Mouse (Mus musculus) embryo, embryonic 10.5 days (tissue): ENCODE data around the gene 1110065P20Rik.

Experiments
- DNase-seq: peaks from one replicate; pipeline ENCODE4 v3.0.0-alpha.2; 2015; ENCODE audit warnings: low spot score

The 1110065P20Rik gene

DNA sequence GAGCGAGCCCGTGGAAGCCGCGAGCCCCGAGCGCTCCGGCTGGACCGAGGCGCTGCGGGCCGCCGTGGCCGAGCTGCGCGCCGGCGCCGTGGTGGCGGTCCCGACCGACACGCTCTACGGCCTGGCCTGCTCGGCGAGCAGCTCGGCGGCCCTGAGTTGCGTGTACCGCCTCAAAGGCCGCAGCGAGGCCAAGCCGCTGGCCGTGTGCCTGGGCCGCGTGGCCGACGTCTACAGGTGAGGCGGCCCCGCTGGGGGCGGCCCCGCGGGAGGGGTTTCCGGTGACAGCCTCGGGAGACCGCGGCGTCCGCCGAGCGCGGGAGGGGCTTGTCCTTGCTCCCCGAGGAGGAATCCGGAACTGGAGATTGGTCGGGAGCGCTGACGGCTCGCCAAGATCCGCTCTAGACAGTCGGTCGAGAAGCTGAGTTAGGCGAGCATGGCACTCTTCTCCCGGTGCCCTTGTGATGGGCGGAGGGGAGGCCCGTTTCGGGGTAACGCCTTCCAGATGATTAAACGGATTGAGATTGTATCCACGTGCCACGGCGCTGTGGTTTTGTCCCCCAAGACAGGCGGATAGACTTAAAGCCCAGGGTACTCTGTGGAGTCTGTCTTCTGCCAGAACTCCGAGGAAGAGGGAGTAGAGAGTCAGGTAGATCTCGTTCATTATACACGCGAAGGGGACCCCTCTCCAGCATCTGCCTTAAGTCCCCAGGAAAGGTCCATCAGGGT, at the start of gene 1110065P20Rik:
Gene 1110065P20Rik, minus strand, starts transcription at position 264 of the 726 bp plus-strand sequence.
- DNase-seq, result peak; percentile 53

DNA sequence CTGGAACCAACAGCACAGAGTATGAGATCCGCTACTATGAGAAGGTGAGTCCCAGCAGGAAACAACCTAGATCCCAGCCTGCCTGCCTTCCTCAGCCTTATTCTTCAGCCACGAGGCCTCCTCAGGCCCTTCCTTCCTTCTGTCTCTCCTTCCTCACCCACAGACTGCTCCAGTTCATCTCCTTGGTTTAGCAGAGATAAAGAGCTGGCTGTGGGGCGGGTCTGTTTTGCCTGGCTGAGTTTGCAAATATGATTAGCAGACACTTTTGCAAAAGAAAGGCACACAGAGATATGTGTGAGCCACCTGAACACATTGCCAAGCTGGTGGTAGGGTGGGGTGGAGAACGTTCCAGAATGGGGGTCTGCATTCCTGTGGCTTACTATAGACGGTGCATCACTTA, 48.9 kb upstream of the 1110065P20Rik start:
- DNase-seq, result no peak

DNA sequence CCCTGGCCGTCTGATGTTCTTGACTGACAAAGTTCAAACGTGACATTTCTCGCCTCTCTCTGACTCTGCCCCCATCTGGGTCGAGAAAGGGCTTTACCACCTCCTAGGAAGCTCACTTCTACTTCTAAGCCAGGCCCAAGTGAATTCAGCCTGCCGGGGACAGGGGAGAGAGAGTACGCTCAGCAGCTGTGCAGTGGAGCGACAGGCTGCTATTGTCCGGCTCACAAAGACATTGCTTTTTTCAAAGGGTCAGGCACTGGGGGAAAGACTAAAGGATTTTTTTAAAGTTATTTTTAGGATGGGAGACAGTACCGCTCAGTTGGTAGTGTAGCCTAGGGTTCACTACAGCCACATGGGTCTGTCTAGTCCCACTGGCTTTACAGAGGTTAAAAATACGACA, 47.4 kb upstream of the 1110065P20Rik start:
- DNase-seq, result peak; percentile 69

DNA sequence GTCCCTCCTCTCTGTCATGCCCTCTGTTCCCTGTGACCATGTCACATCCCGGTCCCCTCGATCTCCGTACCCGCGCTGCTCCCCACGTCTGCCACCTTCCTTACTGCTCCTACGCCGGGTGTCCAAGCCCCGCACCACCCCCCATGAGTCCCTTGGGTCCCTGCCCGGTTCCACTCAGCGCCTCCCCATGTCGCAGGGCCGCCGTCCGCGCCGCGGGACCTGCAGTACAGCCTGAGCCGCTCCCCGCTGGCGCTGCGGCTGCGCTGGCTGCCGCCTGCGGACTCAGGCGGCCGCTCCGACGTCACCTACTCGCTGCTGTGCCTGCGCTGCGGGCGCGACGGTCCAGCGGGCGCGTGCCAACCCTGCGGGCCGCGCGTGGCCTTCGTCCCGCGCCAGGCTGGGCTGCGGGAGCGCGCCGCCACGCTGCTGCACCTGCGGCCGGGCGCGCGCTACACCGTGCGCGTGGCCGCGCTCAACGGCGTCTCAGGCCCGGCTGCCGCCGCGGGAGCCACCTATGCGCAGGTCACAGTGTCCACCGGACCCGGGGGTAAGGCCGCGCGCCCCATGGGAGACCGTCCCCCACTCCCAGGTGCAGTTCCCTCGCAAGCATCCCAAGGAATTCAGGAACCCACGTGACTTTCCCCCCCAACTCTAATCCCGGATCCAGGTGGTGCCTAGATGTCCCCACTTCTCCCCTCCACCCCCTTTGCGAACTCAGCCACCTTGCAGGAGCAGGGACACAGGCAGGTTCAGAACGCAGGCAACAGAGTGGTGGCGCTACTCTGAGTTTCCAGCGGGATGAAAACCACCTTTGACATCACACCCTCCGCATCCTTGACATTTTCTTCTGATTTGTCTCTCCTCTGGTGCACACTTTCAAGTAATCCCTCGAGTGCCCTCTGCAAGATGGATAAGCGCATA, 43.8 kb upstream of the 1110065P20Rik start:
- no peak for DNase-seq

DNA sequence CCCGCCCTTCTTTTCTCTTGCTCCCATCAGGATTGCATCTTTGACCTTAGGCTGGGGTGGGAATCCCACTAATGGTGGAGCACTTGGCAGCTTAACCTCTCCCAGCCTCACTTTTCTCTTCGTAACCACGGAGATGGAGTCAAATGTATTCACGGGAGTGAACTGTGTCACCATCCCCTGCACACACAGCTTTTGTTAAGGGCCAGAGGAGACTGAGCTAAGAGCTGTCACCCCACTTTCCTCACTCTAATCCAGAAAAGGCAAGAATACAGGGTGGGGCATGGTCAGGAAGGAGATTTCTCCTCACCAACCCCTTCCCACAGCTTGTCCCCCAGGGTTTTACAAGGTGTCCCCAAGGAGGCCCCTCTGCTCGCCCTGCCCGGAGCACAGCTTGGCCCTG, 42.8 kb upstream of the 1110065P20Rik start:
- DNase-seq, result no peak

DNA sequence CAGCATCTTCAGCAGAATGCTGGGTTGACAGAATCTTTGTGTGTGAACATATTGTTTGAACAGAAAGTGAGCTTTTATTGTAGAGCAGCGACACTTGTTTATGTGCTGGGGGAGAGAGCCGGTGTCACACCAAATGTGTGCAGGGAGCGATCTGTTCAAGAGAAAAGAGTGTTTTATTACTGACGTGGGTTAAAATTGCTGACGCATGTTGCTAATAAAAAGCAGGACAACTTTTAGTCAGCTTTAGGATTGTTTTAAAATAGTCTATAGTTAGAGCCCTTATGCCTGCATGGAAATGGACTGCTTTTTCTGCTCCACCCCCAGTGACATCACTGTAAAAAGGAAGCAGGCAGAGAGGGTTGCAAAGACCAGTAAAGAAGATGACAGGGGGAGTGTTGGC, 39.8 kb upstream of the 1110065P20Rik start:
- DNase-seq, result no peak

DNA sequence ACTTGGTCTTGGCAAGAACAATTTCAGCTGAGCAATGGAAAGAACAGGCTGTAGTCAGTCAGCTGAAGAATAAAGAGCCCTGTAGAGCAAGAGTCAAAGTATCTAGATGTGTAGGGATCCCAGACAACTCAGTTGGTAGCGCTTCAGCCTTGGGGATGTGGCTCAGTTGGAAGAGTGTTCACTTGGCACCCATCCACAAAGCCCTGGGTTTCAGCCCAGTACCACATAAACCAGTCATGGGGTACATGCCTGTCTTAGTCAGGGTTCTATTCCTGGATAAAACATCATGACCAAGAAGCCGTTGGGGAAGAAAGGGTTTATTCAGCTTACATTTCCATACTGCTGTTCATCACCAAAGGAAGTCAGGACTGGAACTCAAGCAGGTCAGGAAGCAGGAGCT, 38.9 kb upstream of the 1110065P20Rik start:
- no peak for DNase-seq

DNA sequence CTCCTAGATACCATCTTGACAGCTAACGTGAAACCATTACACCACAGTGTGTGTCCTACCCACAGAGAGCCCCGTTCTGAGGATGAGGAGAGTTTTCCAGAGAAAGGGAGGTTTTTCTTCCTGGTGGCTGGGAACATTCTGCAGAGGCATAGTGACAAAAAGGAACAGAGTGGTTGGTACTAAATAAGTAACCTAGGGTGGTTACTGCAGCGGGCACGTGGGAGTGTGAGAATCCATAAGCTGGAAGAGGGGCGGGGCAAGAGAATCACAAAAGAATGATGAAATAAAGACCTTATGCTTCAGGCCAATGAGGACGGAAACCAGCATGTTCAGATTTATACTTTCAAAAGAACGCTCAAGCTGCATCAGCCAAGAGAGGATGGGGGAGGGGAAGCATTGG, 37.7 kb upstream of the 1110065P20Rik start:
- no peak for DNase-seq

DNA sequence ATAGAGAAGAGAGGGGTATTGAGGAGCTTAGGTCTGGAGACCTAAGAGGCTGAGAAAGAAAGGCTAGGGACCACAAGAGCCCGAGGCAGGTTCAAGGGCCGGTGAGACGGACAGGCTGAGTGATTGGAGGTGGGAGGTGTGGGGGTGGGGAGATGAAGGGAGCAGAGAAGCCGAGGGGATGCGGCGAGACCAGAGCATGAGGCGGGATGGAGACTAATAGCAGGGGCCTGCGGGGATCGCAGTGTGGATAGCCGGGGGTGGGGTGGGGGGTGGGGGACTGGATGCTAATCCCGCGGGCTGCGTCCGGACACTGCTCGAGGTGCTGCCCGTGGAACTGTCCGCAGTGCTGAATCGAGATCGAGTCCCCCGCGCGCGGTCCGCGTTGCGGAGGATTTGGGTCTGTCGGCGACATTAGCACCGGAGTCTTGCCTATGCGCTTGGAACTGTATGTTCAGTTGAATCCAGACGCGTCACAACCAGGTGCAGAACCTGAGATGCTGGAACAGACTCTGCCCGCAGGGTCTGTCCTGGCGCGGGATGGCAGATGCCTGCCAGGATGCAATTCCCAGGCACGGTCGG, 31.2 kb upstream of the 1110065P20Rik start:
- DNase-seq, result peak; percentile 60

DNA sequence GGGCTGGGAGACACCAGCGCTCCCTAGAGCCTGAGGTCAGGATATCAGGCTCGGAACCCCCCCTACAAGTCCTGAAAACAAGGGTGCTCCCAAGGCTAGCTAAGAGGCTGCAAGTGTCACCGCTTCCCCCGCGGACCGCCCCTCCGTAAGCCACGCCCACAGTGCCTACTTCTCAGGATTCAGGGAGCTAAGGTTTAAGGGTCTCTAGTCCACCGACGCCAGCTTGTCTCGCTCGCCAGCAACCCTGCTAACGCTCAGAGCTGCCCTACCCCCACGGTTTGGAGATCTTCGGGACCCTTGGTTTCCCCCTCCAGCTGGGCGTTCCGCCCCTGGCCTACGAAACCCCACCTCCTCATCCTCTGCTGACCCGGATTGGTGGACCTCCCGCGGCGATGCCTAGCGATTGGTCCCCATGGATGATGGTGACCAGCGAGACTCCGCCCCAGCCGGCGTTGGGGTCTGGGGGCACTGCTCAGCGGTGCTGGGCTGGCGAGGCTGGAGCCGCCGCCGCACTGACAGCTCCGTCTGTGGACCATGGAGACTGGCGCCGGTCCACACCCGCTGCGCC, 30.4 kb upstream of the 1110065P20Rik start:
- DNase-seq, result peak; percentile 94

DNA sequence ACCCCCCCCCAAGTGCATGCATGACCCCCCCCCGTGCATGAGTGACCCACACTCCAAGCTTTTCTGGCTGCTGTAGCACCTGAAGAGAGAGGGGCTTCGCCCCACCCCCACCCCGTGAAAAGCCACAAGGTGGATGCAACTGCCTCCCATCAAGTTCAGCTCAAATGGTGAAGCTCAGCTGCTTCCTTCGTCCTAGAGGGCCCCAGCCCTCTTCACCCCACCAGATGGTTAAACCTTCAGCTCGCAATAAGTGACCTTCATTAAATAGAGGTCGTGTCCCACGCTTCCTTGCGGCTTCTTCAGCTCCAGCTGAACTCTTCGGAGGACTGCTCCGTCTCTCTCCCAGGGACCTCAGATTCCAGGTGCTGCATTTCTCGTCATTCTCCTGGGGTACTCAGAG, 29.6 kb upstream of the 1110065P20Rik start, which contains the start of gene Epha10:
Gene Epha10, plus strand, starts transcription at position 301 of the 400 bp plus-strand sequence.
- DNase-seq, result no peak

DNA sequence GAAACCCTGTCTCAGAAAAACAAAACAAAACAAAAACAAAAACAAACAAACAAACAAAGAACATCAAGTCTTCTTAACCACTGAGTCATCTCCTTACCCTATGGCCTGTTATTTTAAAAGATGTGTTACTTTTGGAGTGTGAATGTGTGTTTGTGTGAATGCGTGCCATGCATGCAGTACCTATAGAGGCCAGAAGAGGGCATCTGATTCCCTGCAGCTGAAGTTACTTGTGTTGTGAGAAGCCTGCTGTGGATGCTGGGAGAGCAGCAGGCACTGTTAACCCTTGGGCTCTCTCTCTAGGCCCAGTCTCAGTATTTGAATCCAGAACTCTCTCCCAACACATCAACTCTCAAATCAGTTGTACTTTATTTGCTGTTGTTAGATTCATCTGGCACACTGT, 21.7 kb upstream of the 1110065P20Rik start:
- no peak for DNase-seq

DNA sequence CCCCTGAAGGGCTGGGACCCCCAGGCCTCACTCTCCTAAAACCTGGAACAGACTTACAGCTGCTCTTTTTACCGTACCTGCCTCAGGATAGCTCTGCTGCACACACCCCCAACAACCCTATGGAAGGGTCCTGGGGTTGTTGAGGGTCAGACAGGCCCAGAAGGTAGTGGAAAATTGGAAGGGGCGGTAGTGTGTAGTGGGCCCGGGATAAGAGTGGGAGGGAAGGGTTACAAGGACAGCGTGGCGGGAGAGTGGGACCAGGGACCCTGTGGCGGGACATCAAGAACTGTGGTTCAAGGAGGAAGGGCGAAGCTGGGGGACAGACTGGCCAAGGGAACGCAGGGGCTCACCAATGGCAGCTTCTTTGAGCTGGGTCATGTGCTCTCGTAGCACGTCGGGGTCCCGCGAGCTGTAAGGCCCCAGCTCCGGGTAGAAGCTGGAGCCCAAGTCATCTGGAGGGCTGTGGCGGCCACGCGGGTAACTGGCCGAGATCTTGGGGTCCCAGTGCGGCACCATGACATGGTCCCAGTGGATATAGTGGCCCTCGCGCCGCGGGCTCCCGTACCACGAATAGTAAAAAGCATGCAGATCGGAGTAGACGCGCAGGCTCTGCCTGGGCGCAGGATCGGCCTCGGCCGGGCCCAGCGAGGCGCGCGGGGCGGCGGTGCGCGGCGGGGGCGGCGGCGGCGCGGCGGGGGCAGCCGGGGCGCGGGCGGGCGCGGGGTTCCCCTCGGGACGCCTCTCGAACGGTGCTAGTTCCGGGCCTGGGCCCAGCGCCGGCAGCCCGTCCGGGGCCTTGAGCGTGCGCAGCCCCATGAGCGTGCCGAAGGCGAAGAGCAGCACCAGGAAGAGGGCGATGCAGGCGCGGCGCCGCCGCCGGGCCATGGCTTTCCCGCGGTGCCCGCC, 10.5 kb upstream of the 1110065P20Rik start, which contains the start of gene Maneal:
Gene Maneal, minus strand, starts transcription at position 889 of the 906 bp plus-strand sequence.
- DNase-seq, result peak; percentile 26

DNA sequence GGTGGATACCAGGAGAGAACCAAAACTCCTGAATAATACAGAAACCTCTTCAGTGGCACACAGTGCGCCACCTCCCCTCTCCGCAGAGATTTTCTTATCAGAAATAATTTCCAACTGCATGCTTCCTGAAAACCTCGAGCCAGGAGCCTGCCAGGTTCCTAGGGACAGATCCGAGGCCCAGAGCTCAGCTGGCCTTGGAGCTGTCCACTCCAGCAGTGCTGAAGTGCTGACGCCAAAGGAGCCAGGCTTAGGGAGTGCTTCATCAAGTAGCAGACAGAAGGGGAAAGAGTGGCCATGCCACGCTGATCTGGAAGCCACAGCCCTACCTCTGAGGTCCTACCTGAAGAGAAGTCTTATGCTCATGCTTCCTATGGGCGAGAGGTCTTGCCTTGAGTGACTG, 9.4 kb upstream of the 1110065P20Rik start:
- peak; percentile 87 for DNase-seq

DNA sequence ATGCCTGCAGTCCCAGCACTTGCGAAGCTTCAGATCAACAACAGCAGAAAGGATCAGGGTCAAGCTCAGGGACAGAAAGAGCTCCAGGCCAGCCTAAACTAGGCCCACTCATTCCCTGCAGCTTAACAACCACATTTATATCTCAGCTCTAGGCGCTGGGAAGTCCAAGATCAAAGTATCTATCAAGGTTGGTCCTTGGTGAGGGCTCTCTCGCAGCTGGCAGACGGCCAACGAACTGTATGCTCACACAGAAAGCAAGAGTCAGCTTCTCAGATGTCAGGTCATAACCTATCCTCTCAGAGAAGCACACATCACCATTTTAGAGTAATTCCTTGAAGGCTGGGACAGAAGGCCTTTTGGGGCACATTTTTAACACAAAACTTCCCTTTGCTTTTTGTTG, 7.4 kb upstream of the 1110065P20Rik start:
- DNase-seq, result no peak

DNA sequence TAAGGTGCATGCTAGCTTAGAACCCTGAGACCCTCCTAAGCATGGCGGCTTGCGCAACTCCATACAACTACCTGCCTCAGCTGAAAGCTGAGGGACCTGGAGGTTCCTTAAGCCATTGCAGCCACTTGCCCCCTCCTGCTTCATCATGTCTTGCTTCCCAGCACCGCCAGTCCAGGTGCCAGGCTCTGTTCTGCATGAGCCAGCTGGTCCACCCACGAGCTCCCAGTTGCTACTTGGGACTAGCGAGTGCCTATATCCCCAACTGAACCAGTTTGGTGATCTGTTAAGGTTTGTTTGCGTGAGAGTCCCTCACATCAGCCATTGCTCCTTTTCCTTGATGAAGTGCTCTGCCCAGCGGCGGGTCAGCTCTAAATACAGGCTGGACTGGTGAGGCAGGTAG, 5.3 kb upstream of the 1110065P20Rik start:
- no peak for DNase-seq

DNA sequence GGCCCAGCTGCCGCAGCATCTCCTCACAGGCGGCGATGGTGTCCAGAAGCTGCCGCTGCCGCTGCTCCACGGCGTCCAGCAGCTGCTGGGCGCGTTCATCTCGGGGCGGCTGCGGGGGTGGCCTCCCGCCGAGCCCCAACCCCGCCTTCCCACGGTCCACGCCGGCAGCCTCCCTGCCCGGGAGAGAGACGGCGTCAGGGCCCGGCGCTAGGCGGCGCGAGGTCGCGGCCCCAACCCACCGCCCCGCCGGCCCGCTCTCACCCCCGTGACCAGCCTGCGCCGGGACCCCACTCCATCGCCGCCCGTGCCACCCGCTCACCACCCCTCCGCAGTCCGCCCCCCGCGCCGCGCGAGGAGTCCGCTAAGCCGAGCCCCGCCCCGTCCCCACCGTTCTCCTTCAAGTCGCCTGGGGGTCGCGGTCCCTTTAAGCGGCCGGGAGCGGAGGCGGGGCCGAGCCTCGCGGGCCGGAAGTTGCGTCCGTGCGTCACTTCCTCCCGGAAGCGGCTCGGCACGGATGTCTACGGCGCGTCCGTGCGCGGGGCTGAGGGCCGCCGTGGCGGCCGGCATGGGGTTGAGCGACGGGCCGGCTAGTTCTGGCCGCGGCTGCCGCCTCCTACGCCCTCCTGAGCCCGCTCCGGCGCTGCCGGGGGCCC, 609 bp downstream of the 1110065P20Rik start, which contains the start of gene Yrdc:
Gene Yrdc, plus strand, starts transcription at position 419 of the 653 bp plus-strand sequence.
- peak; percentile 96 for DNase-seq

DNA sequence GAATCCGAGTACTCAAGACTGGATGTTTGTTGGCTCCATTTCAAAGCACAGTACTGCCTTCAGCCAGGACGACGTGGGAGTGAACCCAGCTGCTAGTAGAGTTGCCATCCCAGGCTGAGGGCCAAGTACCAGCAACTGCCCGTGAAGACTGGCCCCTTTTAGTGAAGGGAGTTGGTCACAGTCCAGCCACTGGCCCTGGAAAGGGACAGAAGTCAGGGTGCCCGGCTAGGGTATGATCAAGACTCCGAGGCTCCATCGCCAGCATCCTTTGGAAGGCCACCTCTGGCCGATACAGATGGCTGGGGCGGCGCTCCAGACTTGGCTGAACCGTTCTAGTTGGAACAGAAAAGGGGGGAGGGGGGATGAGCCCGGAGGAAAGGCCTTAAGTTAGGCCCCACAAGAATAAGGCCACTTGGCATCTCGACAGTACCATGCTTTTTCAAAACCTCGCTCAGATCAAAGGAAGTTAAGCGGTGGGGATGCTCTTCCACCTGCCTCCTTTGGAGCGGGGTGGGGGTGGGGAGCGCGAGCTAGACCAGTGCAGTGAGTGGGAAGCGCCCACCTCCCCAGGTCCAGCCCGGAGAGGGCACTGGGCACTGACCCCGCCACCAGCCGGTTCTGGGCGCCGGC, 1.2 kb downstream of the 1110065P20Rik start:
- peak; percentile 70 for DNase-seq

DNA sequence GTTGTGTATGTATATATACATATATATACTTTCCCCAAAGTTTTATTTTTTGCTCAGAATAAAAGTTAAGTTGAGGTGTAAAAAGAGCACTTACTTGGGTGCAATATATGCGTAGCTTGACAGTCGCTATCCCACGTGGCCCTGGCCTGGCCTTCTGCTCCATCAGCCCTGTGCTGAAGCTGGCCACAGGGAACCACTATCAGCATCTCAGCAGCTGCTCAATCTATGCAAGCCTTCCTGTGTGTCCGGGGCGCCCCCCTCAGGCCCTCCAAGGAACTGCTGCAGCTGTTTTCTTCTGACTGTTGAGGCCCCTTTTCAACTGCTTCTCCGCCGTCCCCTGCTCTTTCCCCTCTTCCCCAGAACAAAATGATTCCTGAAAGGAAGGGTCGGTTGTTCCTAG, 3.4 kb downstream of the 1110065P20Rik start:
- peak; percentile 90 for DNase-seq

DNA sequence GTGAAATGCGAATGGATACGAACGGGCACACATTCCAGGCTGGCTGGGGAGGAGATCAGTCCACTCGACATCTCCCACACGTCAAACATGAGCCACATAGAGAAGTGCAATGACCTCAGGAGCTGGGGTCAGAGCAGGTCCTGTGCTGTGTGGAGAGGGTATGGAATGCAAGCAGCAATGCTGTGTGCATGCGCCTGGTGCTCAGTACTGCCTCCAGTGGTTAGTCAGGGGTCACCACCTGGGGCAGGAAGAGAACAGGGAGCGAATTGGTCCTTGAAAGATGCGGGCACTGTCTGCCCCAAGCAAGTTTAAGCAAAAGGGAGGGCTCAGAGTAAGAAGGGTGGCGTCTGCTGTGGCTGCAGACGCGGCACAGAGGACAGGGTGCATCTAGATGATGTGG, 7.5 kb downstream of the 1110065P20Rik start:
- DNase-seq, result peak; percentile 66
